Mouse (Mus musculus) heart, adult 18-20 months (tissue): Measurements from ENCODE around the gene Atp6v1g2. TPM values are rescaled to one million over a fixed set of nuclear protein-coding genes. Genes with fewer than 3 reads are reported as not detected.

ENCODE experiments used
- DNase-seq, 2 experiments: peaks; one replicate each; pipeline ENCODE4 v3.0.0; 2021 to 2022; ENCODE audit warnings: mixed read lengths in 1 of 2
- long read RNA-seq, 2 experiments: library from polyadenylated mRNA; stranded (forward); transcript quantifications; one replicate each; pipeline ENCODE4 v2.0.0; 2021
- total RNA-seq, 2 experiments: library from RNA; stranded (reverse); gene quantifications; 2 replicates each; pipeline ENCODE4 v1.2.3; 2021

Atp6v1g2 gene
- 1 to 10 TPM; 2.1 to 2.3 TPM for total RNA-seq
- long read RNA-seq, experiment 1, partial matches to known transcripts = 0 of 6 reads
- long read RNA-seq, experiment 1, other reads (novel, unspliced or antisense) = 3 of 6 reads
- long read RNA-seq, experiment 2, partial matches to known transcripts = 0 of 1 reads
- long read RNA-seq, experiment 2, other reads (novel, unspliced or antisense) = 0 of 1 reads

DNA sequence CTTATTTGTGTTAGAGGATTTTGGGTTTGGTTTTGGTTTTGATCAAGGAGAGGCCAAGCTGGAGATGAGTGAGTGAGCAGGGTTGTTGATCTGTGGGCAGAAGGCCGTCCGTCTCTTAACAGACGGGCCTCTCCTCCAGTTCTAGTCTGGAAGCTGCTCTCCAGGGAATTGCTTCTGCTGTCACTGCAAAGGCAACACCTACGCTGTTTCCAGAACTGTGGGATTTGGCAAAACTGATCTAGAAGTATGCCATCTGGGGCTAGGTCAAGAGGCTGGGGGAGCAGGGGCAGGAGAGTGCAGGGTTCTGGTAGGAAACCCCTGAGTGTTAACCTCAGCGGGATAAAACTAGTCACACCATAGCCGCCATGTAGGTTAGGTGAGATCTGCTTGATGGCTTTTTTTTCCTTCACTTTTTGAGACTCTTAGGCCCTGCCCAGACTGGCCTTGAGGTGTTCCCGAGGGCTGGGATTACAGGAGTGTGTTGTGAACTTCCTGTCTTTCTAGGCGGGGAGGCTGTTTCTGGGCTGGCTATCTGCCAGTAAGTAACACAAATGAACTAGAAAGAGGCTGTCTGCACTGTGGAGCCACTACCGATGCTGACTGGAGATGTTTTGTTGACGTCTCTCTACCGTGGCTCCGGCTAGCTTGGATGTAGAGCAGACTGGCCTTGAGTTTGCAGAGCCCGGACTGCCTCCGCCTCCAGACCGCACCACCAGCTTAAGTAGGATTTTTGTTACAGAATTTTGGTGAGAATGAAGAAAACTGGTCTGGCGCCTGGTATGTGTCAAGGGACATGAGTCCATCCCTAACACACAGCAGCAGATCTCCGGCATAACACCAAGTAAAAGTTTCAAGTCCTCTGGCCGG is at the start of gene Atp6v1g2:
Gene Atp6v1g2 (plus strand): TSS at position 547 of the 867 bp plus-strand sequence.
- DNase-seq = peak in 1 of 2 experiments; percentile 59

DNA sequence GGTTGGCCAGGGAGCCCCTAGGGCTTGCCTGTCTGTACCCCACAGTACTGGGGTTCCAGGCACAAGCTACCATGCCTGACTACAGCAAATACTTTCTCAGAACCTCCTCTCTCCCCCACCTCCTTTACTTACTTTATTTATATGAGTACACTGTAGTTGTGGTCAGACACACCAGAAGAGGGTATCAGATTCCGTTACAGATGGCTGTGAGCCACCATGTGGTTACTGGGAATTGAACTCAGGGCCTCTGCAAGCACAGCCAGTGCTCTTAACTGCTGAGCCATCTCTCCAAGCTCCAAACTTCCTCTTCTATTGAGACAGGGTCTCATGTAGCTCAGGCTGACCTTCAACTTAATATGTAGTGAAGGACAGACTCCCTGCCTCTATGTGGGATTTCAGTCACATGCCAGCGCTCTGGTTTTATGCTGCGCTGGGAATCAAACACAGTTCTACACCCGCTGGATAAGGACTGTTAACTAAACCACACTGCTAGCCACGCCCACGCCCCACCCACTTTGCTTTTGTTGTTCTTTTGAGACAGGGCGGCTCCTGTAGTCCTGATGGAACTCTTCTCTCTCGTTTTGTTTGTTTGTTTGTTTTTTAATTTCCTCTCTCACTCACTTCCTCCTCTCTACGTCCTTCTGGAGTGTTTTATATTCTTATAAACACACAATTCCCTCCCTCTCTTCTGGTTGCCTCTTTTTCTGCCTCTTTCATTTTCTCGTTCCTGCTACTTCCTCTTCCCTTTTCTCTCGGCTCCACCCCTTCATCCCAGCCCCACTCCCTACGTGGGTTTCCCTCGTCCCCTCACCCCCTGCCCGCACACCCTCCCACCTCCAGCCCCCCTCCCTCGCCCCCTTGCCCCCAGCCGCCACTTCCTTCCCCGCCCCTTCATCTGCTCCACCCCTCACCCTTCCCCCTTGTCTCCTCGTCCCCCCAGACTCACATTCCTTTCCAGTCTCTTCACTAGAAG is 47.5 kb upstream of the Atp6v1g2 start:
- peak; percentile 78 to 90 for DNase-seq

DNA sequence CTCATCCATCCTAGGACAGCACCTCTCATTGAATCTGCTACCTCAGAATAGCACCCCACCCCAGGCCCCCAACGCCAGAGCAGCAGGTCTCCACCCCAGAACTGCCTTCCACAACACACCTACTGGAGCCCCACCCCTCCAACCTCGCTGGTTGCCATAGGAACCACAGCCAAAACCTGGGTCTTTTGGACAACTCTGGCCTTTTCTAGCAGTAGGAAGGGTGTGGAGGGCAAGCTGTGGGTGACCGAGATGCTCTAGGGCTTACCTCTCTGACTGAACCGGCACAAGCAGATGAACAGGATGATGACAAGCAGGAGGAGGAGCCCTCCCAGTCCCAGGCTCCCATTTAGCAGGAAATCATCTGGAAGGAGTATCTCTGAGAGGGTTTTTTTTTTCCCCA is 46.8 kb upstream of the Atp6v1g2 start:
- DNase-seq = peak; percentile 55 to 60

DNA sequence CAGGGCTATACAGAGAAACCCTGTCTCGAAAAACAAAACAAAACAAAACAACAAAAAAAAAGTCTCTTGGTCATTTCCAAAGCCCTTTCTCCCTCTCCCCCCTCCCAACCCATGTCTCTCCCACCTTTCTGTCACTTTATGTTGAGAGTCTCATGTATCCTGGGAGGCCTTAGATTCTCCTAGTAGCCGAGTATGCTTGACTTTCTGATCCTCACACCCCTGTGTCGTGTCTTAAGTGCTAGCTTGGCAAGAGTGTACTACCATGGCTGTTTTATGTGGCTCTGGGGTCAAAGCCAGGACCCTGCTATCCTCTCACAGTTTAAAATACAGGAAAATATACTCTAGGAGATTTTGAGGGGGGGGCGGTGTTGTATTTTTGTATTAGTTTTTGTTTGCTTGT is 46.1 kb upstream of the Atp6v1g2 start:
- no peak for DNase-seq

DNA sequence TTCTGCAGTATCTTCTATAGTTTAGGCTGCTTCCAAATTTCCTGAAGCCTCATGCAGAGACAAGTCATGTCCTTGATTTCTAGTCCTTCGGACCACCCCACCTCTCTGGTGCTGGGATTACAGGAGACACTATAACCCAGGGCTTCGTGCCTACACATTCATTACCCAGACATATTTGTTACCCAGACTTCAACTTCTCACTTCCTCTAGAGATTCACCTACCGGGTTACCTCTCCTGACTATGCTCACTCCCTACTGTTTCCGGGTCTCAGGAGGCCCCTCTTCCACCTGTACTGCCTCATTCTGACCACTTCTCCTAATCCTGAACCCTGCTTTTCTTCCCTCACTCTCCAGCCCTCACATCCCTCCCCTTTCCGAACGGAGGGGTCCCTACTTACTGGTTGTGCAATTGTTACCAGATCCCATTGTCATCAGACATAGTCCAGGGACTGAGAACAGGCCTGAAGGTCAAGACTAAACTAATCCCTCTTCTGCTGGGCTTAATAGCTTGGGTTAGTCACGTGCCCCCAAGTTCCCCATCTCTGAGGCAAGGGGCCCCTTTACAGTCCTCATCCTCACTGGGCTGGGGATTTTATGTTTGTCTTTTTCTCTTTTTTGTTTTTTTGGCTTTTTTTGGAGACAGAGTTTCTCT is 45.4 kb upstream of the Atp6v1g2 start, which contains the start of gene Lst1:
Gene Lst1 (minus strand): TSS at position 481 of the 652 bp plus-strand sequence.
- DNase-seq = no peak

DNA sequence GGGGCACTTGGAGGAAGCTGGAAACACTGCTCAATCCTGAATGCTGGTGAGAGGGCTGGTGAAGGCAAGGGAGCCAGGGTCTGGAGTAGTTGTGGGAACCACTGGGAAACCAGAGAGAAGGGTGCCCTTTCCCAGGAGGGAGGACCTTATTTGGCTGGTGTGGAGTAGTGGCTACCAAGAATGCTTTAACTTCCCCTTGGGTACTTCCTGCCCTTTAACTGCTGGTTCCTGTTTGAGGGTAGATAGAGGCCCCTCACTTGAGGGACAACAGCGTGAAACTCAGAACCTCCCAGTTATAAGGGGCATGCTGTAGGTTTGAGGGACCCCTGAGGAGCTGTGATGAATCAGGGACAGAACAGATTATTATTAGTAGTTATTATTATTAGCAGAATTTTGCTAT is 44.3 kb upstream of the Atp6v1g2 start:
- DNase-seq = peak in 1 of 2 experiments; percentile 54

DNA sequence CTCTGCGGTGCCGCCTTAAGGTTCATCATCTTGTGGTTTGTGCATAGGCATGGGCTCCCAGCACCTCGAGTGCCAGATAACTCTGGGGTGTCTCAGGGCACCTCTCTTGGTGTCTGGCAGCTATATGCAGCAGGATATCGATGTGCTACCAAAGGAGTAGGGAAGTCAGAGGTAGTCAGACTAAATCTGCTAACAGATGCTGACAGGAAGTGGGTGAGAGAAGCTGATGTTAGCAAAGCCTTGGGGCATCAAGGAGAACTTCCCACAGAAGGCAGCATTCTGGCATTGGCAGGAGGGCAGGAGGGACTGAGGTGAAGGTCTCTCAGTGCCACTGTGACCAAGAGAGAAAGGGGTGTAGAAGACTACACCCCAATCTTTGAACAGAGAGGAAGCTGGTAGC is 43.4 kb upstream of the Atp6v1g2 start:
- no peak for DNase-seq

DNA sequence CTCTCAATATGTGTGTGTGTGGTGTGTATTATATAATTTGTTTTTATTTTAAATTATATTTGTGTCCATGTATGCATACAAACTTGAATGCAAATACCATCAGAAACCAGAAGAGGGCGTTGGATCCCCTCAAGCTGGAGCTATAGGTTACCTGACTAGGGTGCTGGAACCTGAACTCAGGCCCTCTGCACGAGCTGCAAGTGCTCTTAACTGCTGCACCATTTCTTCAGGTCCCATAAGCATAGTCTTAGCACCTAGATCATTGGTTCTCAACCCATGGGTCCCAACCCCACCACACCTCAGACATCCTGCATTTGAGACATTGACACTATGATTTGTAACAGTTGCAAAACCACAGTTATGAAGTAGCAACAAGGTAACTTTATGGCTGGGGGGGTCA is 41.7 kb upstream of the Atp6v1g2 start:
- DNase-seq = no peak

DNA sequence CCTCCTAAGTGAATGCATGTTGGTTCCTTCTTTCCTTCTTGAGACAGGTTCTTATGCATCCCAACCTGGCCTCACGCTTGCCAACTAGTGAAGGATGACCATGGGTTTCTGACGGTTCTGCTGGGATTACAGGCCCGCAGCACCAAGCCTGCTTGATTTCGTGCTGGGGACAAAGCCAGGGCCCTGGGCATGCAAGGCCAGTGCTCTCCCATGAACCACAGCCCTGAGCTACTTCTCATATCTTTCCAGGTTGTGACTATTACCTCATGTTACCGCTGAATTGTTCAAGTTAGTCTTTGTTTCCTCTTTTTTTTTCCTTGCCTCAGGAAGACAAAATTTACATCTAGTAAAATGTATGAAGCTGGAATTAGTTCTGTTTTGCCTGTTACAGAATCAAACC is 40.5 kb upstream of the Atp6v1g2 start:
- no peak for DNase-seq

DNA sequence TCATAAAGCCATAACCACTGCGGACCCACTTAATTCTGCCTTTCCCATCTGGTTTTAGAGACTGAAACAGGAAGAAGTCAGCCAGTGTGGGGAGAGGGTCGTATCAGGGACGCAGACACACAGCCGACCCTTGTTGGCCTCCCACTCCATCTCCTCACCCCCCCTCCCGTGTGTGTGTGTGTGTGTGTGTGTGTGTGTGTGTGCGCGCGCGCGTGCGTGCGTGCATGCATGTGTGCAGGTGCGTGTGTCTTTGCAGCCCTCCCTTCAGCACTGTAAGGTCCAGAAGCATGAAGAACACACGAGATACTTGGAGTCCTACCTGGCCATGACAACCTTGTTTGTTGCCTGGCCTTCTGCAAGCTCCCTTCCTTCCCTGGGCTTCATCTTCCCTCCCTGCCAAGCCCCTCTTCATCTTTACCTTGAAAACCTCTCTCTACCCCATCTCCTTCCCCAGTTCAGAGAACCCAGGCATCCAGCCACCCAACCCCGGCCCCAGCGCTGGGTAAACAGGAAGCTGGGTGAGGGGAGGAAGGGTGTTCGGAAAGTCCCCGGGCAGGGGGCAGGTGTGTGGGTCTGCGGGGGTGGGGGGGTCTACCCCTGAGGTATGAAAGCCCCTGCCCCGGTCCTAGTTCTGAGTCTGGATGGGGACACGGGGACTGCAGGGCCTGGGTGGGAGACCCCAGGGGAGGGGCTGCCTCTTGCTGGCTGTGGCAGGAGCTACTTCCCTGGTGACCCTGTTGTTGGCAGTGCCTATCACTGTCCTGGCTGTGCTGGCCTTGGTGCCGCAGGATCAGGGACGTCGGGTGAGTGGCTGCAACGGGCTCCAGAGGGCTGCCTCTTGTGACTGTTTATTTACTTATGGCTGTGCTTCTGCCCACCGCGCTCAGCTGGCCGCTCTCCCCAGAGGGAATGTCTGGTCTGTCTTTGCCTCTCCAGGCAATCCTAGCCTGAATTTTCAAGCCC is 39.3 kb upstream of the Atp6v1g2 start, which contains the start of gene Ltb:
Gene Ltb (plus strand): TSS at position 559 of the 963 bp plus-strand sequence.
- DNase-seq = no peak

DNA sequence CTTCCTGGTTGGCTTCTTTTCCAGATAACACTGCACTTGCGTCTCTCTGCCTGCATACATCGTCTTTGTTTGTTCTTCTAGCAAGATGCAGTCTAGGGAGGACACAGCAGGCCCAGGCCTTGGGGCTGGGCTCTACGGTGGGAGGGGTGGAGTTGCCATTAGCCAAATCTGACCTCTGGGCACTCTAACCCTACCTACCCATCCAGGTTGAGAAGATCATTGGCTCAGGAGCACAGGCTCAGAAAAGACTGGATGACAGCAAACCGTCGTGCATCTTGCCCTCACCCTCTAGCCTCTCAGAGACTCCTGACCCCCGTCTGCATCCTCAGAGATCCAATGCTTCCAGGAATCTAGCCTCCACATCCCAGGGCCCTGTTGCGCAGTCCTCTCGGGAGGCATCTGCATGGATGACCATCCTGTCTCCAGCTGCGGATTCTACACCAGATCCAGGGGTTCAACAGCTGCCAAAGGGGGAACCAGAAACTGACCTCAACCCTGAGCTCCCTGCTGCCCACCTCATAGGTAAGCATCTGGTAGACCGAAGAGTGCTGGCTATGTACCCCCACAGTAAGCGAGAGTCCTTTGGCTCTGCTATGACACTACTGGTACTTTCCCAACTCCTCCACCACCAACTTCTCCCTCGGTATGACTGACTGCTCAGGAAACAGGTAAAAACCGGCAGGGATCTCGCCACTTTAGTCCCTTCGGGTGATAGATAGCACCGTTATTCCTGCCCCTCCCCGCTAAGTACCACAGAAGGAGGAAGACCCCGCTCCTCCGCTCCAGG is 38.4 kb upstream of the Atp6v1g2 start:
- no peak for DNase-seq

DNA sequence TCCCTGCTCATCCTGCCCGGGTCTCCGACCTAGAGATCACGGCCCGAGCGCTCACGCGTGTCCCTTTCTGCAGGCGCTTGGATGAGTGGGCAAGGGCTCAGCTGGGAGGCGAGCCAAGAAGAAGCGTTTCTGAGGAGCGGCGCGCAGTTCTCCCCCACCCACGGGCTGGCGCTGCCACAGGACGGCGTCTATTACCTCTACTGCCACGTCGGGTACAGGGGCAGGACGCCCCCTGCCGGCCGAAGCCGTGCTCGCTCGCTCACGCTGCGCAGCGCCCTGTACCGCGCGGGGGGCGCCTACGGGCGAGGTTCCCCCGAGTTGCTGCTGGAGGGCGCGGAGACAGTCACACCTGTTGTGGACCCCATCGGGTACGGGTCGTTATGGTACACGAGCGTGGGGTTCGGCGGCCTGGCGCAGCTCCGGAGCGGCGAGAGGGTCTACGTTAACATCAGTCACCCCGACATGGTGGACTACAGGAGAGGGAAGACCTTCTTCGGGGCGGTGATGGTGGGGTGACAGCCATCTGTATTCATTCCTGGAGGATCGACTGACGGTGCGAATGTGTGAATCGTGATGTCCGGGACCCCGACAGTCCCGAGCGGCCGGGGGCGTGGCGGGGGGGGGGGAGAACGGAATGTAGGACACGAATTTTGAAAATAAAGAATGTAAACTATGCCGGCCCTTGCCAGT is 37.7 kb upstream of the Atp6v1g2 start:
- peak; percentile 84 to 87 for DNase-seq

DNA sequence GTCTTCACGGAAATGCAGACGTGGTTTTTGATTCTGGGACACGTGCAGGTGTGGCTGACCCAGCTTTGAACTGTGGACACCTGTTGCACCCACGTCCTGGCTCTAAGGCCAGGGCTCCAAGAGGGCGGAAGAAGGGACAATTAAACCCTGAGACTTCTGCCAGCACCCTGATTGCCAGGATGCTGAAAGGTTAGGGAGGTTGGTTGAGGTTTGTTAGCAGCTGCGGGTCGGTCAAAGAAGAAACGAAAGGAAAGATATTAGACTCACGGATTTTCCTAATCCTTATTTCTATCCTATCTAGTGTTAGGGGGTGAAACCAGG is 37.2 kb upstream of the Atp6v1g2 start:
- no peak for DNase-seq

DNA sequence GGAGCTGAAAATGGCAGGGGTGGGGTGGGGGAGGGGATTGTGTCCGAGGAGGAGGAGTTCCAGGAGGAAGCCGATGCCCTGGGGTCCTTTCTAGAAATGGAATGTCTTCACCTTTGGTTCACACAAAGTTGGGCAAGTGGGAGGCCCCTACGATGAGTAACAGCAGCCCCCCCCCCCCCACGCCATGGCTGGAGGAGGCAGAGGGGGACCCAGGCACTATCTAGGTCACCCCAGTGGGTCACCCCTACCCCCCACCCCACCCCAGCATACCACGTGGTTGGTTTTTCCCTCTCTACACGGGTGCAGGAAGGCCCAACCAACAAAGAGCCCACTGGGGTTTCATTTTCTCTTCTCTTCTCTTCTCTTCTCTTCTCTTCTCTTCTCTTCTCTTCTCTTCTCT is 36.3 kb upstream of the Atp6v1g2 start:
- DNase-seq = no peak

DNA sequence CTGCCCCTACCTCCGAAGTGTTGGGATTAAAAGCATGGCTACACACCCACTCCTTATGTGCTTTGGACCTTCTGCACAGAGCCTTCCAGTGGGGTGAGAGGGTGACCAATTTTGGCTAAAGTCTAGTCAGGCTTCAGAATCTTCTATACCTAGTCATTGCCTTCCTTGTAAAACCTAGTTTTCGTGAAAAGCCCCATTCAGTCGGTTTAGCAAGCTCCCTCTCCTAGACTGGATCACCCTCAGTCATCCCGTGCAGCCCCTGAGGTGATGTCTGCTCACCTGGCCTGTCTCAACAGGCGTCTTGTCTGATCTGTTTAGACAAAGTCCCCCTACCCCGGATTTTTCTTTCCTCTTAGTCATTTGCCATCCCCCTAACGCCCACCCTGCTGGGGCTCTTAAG is 35.4 kb upstream of the Atp6v1g2 start:
- no peak for DNase-seq

DNA sequence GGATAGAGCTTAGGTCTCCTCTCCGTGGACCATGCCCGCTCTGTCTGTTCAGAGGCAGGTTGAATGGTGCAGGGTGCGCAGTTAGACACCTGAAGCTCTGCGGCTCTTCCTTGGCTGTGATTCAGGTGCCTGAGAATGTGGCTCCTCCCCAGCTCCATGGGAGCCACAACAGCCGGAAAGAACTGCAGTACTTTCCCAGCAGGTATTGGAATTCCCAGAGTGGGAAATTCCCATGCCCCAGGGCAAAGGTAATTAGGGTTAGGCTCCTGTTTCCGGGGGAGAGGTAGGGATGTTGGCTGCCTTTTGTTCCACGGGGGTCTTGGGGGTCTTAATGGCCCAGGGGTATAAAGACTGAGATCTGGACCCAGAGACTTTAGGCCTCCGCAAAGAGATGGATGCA is 34.5 kb upstream of the Atp6v1g2 start:
- DNase-seq = no peak

DNA sequence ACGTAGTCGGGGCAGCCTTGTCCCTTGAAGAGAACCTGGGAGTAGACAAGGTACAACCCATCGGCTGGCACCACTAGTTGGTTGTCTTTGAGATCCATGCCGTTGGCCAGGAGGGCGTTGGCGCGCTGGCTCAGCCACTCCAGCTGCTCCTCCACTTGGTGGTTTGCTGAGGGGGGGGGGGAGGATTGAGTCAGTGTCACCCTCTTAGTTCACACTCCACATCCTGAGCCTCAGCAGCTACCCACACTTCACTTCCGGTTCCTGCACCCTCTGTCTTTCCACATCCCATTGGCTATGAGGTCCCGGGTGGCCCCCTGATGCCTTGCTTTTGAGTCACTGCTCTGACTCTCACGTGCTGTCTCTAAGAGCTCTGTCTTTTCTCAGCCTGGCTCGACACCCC is 33.1 kb upstream of the Atp6v1g2 start:
- DNase-seq = peak in 1 of 2 experiments; percentile 51

DNA sequence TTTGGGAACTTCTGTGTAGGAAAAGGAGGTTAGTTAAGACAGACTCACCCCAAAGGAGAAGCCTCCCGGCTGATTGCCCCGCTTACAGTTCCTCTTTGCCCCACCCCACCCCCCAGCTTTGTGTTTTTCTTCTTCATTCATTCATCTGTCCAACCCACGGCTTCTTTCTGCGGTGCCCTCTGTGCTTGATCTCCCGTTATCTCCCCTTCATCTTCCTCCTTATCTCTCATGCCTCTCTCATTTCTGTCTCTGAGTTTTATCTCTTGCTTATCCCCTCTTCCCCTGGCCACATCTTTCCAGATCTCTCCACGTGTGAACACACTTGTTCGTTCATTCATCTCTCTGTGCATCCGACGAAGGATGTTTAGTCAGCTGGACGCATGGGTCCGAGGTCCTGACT is 32.3 kb upstream of the Atp6v1g2 start:
- DNase-seq = no peak

DNA sequence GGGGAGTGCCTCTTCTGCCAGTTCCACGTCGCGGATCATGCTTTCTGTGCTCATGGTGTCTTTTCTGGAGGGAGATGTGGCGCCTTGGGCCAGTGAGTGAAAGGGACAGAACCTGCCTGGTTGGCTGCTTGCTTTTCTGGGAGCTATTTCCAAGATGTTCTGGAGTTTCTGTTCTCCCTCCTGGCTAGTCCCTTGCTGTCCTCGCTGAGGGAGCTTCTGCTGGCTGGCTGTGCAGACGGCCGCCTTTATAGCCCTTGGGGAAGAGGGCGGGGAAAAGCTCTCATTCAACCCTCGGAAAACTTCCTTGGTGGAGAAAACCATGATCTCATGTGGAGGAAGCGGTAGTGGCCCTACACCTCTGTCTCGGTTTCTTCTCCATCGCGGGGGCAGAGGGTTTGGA is 31.7 kb upstream of the Atp6v1g2 start, which contains the start of gene Tnf:
Gene Tnf (minus strand): TSS at position 221 of the 400 bp plus-strand sequence.
- peak; percentile 75 to 86 for DNase-seq
